Mouse (Mus musculus) limb, embryonic 11.5 days (tissue): ENCODE measurements around the gene Reg4. TPM values are rescaled to one million over a fixed set of nuclear protein-coding genes. Genes with fewer than 3 reads are reported as not detected.

ENCODE experiments used
- ATAC-seq: fragments of 200-750 bp; cut with Nextera tagmentation; 2 replicates; pipeline ENCODE4 v1.8.0; 2017; ENCODE audit warnings: low read depth; ENCODE audit not compliant: insufficient number of reproducible peaks, low FRiP score, low TSS enrichment
- DNase-seq: peaks from one replicate; pipeline ENCODE4 v3.0.0-alpha.2; 2015; ENCODE audit warnings: low spot score
- H3K27ac ChIP-seq: fragments of 300-500 bp; sonication (generic); replicated peaks from 2 replicates; pipeline ENCODE4 v1.5.1; 2014; ENCODE audit warnings: low read depth, mild to moderate bottlenecking, low read length
- H3K27me3 ChIP-seq: fragments of 300-500 bp; sonication (generic); 2 replicates; pipeline ENCODE4 v1.6.1; 2014; ENCODE audit warnings: mild to moderate bottlenecking, low read length, mixed read lengths; ENCODE audit not compliant: control insufficient read depth, insufficient read depth
- H3K36me3 ChIP-seq: fragments of 300-500 bp; sonication (generic); 2 replicates; pipeline ENCODE4 v1.6.1; 2014; ENCODE audit warnings: mild to moderate bottlenecking, low read length, moderate library complexity, mixed read lengths; ENCODE audit not compliant: control insufficient read depth, insufficient read depth
- H3K4me1 ChIP-seq: fragments of 300-500 bp; sonication (generic); 2 replicates; pipeline ENCODE4 v1.6.1; 2014; ENCODE audit warnings: low read length, mixed read lengths; ENCODE audit not compliant: control insufficient read depth, insufficient read depth
- H3K4me2 ChIP-seq: fragments of 300-500 bp; sonication (generic); 2 replicates; pipeline ENCODE4 v1.6.1; 2014; ENCODE audit warnings: low read depth, mild to moderate bottlenecking, moderate library complexity; ENCODE audit not compliant: severe bottlenecking
- H3K4me3 ChIP-seq: fragments of 300-500 bp; sonication (generic); 2 replicates; pipeline ENCODE4 v1.5.1; 2014; ENCODE audit warnings: low read depth, low read length
- H3K9ac ChIP-seq: fragments of 300-500 bp; sonication (generic); 2 replicates; pipeline ENCODE4 v1.6.1; 2014; ENCODE audit warnings: mild to moderate bottlenecking, low read length
- H3K9me3 ChIP-seq: fragments of 300-500 bp; sonication (generic); 2 replicates; pipeline ENCODE4 v1.6.1; 2016; ENCODE audit warnings: low read length; ENCODE audit not compliant: control insufficient read depth
- WGBS: fragments of 180-500 bp; shearing (Covaris S2); extraction: QIAGEN DNeasy Blood & Tissue Kit; methylation state at CpG from one replicate; pipeline ENCODE4 v1.1.7; 2014; 5-methylcytosine and 5-hydroxymethylcytosine counted together
- polyA plus RNA-seq: library from polyadenylated mRNA; unstranded; fragments of >200 nt; fragmentation: Nextera tagmentation; extraction: Ambion mirVana; gene quantifications from 2 replicates; pipeline ENCODE4 v1.2.1, GENCODE M21; 2014

The Reg4 gene
- polyA plus RNA-seq, 1 experiment from 2014 or later, result not detected

DNA sequence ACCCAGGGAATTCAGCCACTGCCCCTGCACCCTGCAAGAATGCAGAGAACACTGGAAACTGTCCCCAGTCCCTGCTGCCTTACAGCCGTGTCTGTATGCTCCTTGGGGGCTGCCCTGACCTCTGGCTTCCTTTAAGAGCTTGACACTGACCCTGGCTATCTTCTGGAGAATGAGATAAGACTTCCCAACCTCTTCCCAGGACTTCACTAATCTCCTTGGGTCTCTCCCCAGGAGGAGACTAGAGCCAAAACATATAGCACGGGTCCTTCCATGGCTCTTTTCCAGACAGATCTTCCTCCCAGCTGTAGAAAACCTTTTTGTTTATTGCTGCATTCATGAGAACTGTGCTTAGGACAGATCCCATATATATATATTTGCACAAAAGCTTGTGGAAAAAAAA lies 3.8 kb downstream of the Reg4 start:
- Histone ChIP-seq H3K4me3 (no peak overlapping the region), H3K9ac (no peak overlapping the region), H3K4me1 (no peaks in the 10 kb centered on the region), H3K9me3 (no peaks in the 10 kb centered on the region), H3K4me2 (no peak overlapping the region), H3K36me3 (no peaks in the 10 kb centered on the region), H3K27ac (no peak overlapping the region), H3K27me3 (no peaks in the 10 kb centered on the region)
- 57% methylated on average over 2 of the region's 2 CpGs for WGBS
- DNase-seq (no peak), ATAC-seq (no peak)

DNA sequence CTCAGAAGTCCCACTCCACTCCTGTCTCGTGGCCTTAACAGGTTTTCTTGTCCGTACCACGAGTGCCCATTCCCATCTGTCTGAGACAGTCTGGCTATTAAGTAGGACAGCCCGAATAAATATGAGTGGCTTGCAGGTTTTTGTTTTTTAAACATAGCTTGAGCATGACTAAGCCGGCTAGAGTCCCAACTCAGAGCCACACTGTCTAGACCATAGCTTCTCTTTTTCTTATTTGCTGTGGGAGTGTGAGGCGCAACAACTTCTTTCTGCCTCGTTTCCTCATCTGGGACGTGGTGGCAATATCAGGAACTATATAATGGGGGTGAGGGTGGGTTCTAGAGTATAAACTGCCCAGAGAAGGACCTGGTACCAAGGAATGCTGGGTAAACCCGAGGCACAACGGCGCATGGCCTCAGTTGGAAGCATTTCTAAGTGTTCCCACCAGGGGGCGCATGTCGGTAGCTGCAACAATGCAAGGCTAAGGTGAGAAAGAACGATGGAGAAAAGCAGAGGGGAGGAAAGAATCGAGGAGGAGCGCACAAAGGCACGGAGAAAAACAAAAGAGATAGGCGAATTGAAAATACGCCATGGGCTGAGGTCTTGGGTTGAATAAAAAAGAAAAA lies 5.1 kb downstream of the Reg4 start:
- H3K27me3 ChIP-seq, result no peaks in the 10 kb centered on the region
- DNase-seq (peak; percentile 88), ATAC-seq (no peak; the same call in 1 of the 2 replicates)
- H3K9ac ChIP-seq, result no peak overlapping the region
- no peaks in the 10 kb centered on the region for H3K9me3 ChIP-seq
- H3K27ac ChIP-seq, result no peak overlapping the region
- no peaks in the 10 kb centered on the region for H3K36me3 ChIP-seq
- no peak overlapping the region for H3K4me3 ChIP-seq
- H3K4me2 ChIP-seq, result no peak overlapping the region
- H3K4me1 ChIP-seq, result no peaks in the 10 kb centered on the region
- WGBS, result 44% methylated on average over 19 of the region's 19 CpGs

DNA sequence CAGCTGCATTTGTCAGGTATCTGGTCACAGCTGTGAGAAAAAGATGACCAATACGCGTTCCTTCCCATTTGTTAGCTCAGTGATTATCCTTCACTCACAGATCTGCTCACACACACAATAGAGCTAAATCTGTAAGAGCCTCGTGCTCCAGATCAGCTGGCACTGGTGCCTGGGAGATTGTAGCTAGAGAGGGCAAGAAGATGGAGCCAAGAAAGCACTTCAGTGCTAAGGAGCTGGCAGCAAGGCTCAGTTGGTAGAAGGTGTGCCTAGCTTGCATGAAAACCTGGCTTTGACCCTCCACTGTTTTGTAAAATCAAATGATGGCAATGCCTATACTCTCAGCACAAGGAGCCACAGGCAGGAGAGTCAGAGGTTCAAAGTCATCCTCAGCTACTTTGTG lies 5.8 kb downstream of the Reg4 start:
- no peaks in the 10 kb centered on the region for H3K9me3 ChIP-seq
- H3K4me3 ChIP-seq, result no peak overlapping the region
- H3K36me3 ChIP-seq, result no peaks in the 10 kb centered on the region
- no peaks in the 10 kb centered on the region for H3K27me3 ChIP-seq
- H3K4me1 ChIP-seq, result no peaks in the 10 kb centered on the region
- DNase-seq (no peak), ATAC-seq (no peak)
- no peak overlapping the region for H3K9ac ChIP-seq
- H3K27ac ChIP-seq, result no peak overlapping the region
- no peak overlapping the region for H3K4me2 ChIP-seq
- 83% methylated on average over 3 of the region's 3 CpGs for WGBS

DNA sequence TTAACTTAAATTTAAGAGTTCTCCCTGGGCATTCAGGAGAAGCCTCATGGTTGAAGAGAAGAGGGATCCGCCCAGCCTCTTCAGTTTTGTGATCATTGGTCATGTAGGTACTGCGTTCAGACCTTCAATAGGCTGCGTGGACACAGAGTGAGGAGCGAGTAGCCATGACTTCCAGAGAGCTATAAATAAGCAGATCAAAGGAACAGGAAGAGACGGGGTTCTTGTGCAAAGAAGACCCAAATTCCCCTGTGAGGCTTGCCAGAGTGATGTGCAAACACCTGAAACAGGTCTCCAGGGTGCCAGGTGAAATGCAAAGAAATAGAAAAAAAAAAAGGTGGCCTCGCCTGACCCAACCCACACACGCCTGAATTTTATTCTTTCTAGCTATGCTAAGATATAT lies 8.0 kb downstream of the Reg4 start:
- ATAC-seq, result no peak
- no peaks in the 10 kb centered on the region for H3K27me3 ChIP-seq
- H3K4me2 ChIP-seq, result no peak overlapping the region
- no peaks in the 10 kb centered on the region for H3K36me3 ChIP-seq
- DNase-seq, result no peak
- H3K27ac ChIP-seq, result no peak overlapping the region
- no peaks in the 10 kb centered on the region for H3K9me3 ChIP-seq
- H3K4me1 ChIP-seq, result no peaks in the 10 kb centered on the region
- WGBS, result 80% methylated on average over 7 of the region's 7 CpGs
- H3K9ac ChIP-seq, result no peak overlapping the region
- no peak overlapping the region for H3K4me3 ChIP-seq

DNA sequence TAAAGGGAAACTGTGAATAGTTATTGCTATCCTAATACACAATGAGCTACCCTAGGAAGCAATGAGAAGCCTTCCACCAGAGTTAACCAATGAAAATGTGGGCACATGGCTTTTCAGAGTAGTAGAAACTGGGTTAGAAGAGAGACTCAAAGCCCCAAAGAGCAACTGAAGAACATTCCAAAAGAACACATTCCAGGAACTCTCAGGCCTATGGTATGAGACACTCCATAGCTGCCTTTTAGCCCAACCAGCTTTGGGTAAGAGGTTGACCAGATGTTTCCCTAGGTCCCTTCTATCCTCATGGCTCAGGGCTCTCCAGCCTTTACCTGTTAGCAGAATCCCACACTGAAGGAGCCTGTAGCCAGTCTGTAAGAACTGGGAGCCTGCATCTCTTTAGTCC lies 11.5 kb downstream of the Reg4 start:
- no peaks in the 10 kb centered on the region for H3K36me3 ChIP-seq
- H3K4me3 ChIP-seq, result no peak overlapping the region
- H3K27ac ChIP-seq, result no peak overlapping the region
- no peaks in the 10 kb centered on the region for H3K9me3 ChIP-seq
- DNase-seq (no peak), ATAC-seq (no peak)
- H3K4me1 ChIP-seq, result no peaks in the 10 kb centered on the region
- H3K4me2 ChIP-seq, result no peak overlapping the region
- H3K9ac ChIP-seq, result no peak overlapping the region
- H3K27me3 ChIP-seq, result no peaks in the 10 kb centered on the region

DNA sequence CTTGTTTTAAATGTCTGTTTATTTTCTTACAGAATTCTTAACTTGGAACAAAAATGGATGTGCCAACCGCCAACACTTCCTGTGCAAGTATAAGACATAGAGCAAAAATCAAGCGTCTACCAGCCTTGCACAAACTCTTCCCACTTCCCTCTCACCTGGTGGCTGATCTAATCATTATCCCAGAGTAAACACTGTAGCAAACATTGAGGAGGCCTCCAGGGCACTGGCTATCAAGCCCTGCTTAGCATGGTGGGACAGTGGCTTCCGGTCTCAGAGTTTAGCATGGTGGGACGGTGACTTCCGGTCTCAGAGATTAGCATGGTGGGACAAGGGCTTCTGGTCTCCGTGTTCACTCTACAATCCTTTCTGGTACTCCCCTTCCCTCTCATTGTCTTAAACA lies 14.3 kb downstream of the Reg4 start:
- H3K4me1 ChIP-seq, result no peaks in the 10 kb centered on the region
- H3K36me3 ChIP-seq, result no peaks in the 10 kb centered on the region
- no peaks in the 10 kb centered on the region for H3K27me3 ChIP-seq
- ATAC-seq, result no peak
- no peak overlapping the region for H3K4me2 ChIP-seq
- H3K4me3 ChIP-seq, result no peak overlapping the region
- H3K27ac ChIP-seq, result no peak overlapping the region
- no peaks in the 10 kb centered on the region for H3K9me3 ChIP-seq
- 89% methylated on average over 6 of the region's 6 CpGs for WGBS
- H3K9ac ChIP-seq, result no peak overlapping the region
- no peak for DNase-seq

DNA sequence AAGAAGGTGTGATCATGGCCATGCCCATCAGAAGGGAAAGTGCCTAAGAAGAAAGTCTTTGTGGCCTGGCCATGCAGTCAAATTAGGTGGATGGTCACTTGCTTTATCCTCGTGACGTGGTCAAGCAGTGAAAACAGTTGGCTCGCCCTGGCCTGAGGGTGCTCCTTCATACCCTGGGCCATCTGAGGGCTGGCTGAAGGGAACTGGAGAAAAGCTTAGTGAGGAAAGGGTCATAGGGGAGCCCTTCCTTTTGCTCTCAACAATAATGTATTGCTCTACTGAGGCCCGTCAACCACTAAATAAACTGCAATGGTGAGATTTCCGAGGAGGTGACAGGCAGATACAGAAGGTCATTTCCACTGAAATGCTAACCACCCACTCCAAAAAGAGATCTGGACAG lies 15.3 kb downstream of the Reg4 start:
- Histone ChIP-seq H3K4me3 (no peak overlapping the region), H3K4me1 (no peaks in the 10 kb centered on the region), H3K27me3 (no peaks in the 10 kb centered on the region), H3K4me2 (no peak overlapping the region), H3K9me3 (no peaks in the 10 kb centered on the region), H3K9ac (no peak overlapping the region), H3K27ac (no peak overlapping the region), H3K36me3 (no peaks in the 10 kb centered on the region)
- no peak for DNase-seq
- 59% methylated on average over 5 of the region's 5 CpGs for WGBS
- no peak for ATAC-seq

DNA sequence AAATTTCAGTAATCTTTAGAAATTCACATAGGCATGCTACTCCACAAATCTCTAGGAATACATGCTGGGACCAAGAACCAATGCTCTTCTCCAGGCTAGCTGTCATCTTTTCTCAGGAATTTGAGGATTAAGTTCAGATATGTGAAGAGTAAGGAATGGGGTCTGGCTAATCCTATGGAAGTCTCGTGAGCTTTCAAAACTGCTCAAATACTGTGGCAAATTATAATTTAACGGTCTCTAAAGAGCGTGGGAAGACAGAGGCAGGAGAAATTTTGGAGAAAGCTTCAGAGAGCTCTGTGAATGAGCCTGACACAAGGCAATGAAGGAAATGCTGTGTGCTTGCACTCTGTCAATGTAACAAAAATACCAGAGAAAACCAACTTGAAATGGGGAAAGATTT lies 16.2 kb downstream of the Reg4 start:
- no peaks in the 10 kb centered on the region for H3K27me3 ChIP-seq
- no peak overlapping the region for H3K4me2 ChIP-seq
- no peak overlapping the region for H3K27ac ChIP-seq
- no peak overlapping the region for H3K9ac ChIP-seq
- DNase-seq (no peak), ATAC-seq (no peak)
- no peaks in the 10 kb centered on the region for H3K4me1 ChIP-seq
- no peak overlapping the region for H3K4me3 ChIP-seq
- WGBS, result 81% methylated on average over 3 of the region's 3 CpGs
- H3K9me3 ChIP-seq, result no peaks in the 10 kb centered on the region
- no peaks in the 10 kb centered on the region for H3K36me3 ChIP-seq

DNA sequence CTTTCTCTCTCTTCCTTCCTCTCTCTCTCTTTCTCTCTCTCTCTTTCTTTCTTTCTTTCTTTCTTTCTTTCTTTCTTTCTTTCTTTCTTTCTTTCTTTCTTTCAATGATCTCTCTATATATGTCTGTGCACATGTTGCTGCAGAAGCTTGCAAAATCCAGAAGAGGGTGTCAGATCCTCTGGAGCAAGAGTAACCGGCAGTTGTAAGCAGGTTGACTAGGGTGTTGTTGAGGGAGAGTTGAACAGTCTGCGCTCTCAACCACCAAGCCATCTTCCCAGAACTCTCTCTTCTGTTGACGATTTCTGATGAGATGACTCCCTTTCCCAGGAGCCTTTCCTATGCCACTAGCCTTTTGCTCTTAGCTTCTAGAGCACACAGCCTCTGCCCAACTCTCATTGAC lies 20.1 kb downstream of the Reg4 start:
- ATAC-seq (no peak), DNase-seq (no peak)
- no peak overlapping the region for H3K27ac ChIP-seq
- H3K4me1 ChIP-seq, result no peaks in the 10 kb centered on the region
- 88% methylated on average over 3 of the region's 3 CpGs for WGBS
- H3K9me3 ChIP-seq, result no peaks in the 10 kb centered on the region
- H3K4me3 ChIP-seq, result no peak overlapping the region
- H3K9ac ChIP-seq, result no peak overlapping the region
- no peaks in the 10 kb centered on the region for H3K27me3 ChIP-seq
- H3K4me2 ChIP-seq, result no peak overlapping the region
- H3K36me3 ChIP-seq, result no peaks in the 10 kb centered on the region
